13 mouse cellular contexts compared by ENCODE assay signal in genomic region chr17:86712601-86713000, GRCm38 (mm10). TPM values are rescaled to one million over a fixed set of nuclear protein-coding genes. Genes with fewer than 3 reads are reported as not detected.
"Had no signal": no experiment of that assay in that cellular context is flagged by ENCODE, and none has a peak within 500 bp of the region (broad histone marks: within the 10 kb centered on the region; RNA-seq: fewer than 3 reads in every experiment).

No protein-coding gene starts in this region.

- H3K4me2 ChIP-seq: kidney, embryonic 15.5 days; liver, embryonic 12.5 days; liver, embryonic 15.5 days; lung, embryonic 15.5 days; midbrain, embryonic 11.5 days had no signal

- H3K4me1 ChIP-seq: liver, embryonic 12.5 days; liver, embryonic 15.5 days had no signal

- DNase-seq: kidney, adult 8-10 months; layer of hippocampus, postnatal 36 days; midbrain, embryonic 14.5 days; thymus, adult 18-20 months; thymus, postnatal 36 days had no signal

- H3K9ac ChIP-seq: kidney, embryonic 15.5 days; liver, embryonic 12.5 days; liver, embryonic 15.5 days; lung, embryonic 15.5 days had no signal

- H3K27ac ChIP-seq: kidney, embryonic 15.5 days; left cerebral cortex, adult 2 months; liver, embryonic 12.5 days; liver, embryonic 15.5 days; lung, embryonic 15.5 days had no signal

- H3K27me3 ChIP-seq: kidney, embryonic 15.5 days; liver, embryonic 12.5 days; liver, embryonic 15.5 days; lung, embryonic 15.5 days had no signal

- H3K4me3 ChIP-seq: kidney, embryonic 15.5 days; left cerebral cortex, adult 2 months; liver, embryonic 12.5 days; liver, embryonic 15.5 days; lung, embryonic 15.5 days had no signal

- H3K36me3 ChIP-seq: kidney, embryonic 15.5 days; liver, embryonic 12.5 days; liver, embryonic 15.5 days; lung, embryonic 15.5 days had no signal

- ATAC-seq: liver, embryonic 12.5 days had no signal

- H3K9me3 ChIP-seq: kidney, embryonic 15.5 days; liver, embryonic 12.5 days; liver, embryonic 15.5 days; lung, embryonic 15.5 days had no signal

RNA-seq across cellular contexts. Expression of gene Epas1, which starts 40.9 kb away (rescaled TPM):
- total RNA-seq: megakaryocyte progenitor cell, adult 5-6 weeks; megakaryocyte-erythroid progenitor cell, adult 5-6 weeks had no signal
